Mouse (Mus musculus) kidney, embryonic 15.5 days (tissue): ENCODE results near the gene Barhl2. TPM values are rescaled to one million over a fixed set of nuclear protein-coding genes. Genes with fewer than 3 reads are reported as not detected.

Experiments
- ATAC-seq: fragments of 200-750 bp; cut with Nextera tagmentation; replicated peaks from 2 replicates; pipeline ENCODE4 v1.8.0; 2017; ENCODE audit warnings: moderate TSS enrichment; ENCODE audit not compliant: low FRiP score
- H3K27ac ChIP-seq: fragments of 300-500 bp; sonication (generic); 2 replicates; pipeline ENCODE4 v1.5.1; 2015; ENCODE audit warnings: mild to moderate bottlenecking, inconsistent platforms
- H3K27me3 ChIP-seq: fragments of 300-500 bp; sonication (generic); 2 replicates; pipeline ENCODE4 v1.6.1; 2015; ENCODE audit warnings: inconsistent platforms
- H3K36me3 ChIP-seq: fragments of 300-500 bp; sonication (generic); 2 replicates; pipeline ENCODE4 v1.6.1; 2015; ENCODE audit warnings: inconsistent platforms
- H3K4me1 ChIP-seq: fragments of 300-500 bp; sonication (generic); 2 replicates; pipeline ENCODE4 v1.6.1; 2015; ENCODE audit warnings: inconsistent platforms
- H3K4me2 ChIP-seq: fragments of 300-500 bp; sonication (generic); 2 replicates; pipeline ENCODE4 v1.6.1; 2015; ENCODE audit warnings: moderate library complexity, mild to moderate bottlenecking, inconsistent platforms
- H3K4me3 ChIP-seq: fragments of 300-500 bp; sonication (generic); replicated peaks from 2 replicates; pipeline ENCODE4 v1.5.1; 2015; ENCODE audit warnings: mild to moderate bottlenecking, inconsistent platforms
- H3K9ac ChIP-seq: fragments of 300-500 bp; sonication (generic); 2 replicates; pipeline ENCODE4 v1.6.1; 2015; ENCODE audit warnings: mild to moderate bottlenecking, inconsistent platforms
- H3K9me3 ChIP-seq: fragments of 300-500 bp; sonication (generic); replicated peaks from 2 replicates; pipeline ENCODE4 v1.6.1; 2016; ENCODE audit warnings: inconsistent platforms
- WGBS: fragments of 180-500 bp; shearing (Covaris S2); methylation state at CpG from one replicate; pipeline ENCODE4 v1.1.7; 2015; ENCODE audit warnings: mixed read lengths; 5-methylcytosine and 5-hydroxymethylcytosine counted together
- polyA plus RNA-seq: library from polyadenylated mRNA; unstranded; fragments of >200 nt; fragmentation: Nextera tagmentation; extraction: Ambion mirVana; gene quantifications from 2 replicates; pipeline ENCODE4 v1.2.1, GENCODE M21; 2015

Barhl2 gene
- polyA plus RNA-seq, 1 experiment from 2014 or later: not detected

DNA sequence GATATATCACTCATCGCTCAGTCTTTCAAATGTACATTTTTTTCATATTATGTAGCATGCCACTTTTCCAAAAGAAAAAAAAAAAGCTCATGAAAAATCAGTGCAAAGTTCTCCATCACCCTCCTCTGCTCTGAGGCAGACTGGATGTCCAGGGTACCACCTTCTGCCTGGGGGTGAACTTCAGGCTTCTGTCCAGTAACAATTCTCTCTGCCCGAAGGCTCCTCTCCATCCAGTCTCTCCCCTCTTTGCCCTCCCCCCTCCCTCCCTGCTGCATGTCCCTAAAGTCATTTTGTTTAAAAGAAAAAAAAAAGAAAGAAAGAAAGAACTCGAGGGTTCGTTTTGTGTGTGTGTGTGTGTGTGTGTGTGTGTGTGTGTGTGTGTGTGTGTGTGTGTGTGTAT is 5.3 kb downstream of the Barhl2 start:
- ATAC-seq: no peak
- no peak overlapping the region for H3K4me3 ChIP-seq
- H3K4me1 ChIP-seq: peaks cover 18% of the 10 kb centered on the region
- H3K4me2 ChIP-seq: no peak overlapping the region
- H3K36me3 ChIP-seq: no peaks in the 10 kb centered on the region
- no peak overlapping the region for H3K27ac ChIP-seq
- no peaks in the 10 kb centered on the region for H3K9me3 ChIP-seq
- H3K27me3 ChIP-seq: peaks cover 94% of the 10 kb centered on the region
- WGBS: 14% methylated on average over 2 of the region's 4 CpGs
- no peak overlapping the region for H3K9ac ChIP-seq

DNA sequence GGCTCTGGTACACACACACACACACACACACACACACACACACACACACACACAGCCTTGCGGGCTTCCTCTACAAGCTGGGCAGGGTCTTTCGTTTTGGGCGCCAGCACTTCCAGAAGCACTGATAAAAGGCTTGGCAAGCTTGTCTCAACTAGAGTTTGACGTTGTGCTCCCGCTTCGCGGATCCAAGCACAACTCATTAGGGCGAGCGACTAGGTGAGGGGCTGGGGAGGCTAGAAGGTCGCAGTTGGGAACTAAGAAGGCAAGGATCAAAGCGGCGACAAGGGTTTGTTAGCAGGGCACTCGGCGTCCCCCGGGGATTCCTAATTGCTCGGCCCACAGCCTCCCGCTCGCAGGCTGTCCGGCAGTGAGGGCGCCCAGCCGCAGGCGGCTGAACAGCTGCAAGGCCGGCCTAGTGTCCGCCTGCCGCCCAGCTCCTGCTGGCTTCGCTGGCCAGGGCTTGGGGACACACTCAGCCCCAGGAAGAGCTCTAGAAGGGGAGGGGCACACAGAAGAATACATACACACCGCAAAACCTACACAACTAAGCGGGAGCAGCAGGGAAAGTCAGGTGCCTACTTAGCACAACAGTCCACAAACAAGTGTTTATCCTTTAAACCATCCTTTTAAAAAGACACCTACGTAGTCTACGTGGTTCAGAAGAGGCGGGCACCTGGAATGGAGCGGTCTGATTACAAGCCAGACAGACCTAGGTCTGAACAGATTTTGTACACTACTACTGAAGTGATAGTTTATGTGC is 6.1 kb downstream of the Barhl2 start:
- no peak overlapping the region for H3K27ac ChIP-seq
- no peak overlapping the region for H3K4me3 ChIP-seq
- peaks cover 11% of the 10 kb centered on the region; the same call in 1 of the 2 replicates for H3K4me1 ChIP-seq
- no peaks in the 10 kb centered on the region for H3K9me3 ChIP-seq
- no peak overlapping the region for H3K9ac ChIP-seq
- no peaks in the 10 kb centered on the region for H3K36me3 ChIP-seq
- H3K4me2 ChIP-seq: no peak overlapping the region
- H3K27me3 ChIP-seq: peaks cover 94% of the 10 kb centered on the region
- no peak for ATAC-seq
- WGBS: under 1% methylated on average over 32 of the region's 32 CpGs

DNA sequence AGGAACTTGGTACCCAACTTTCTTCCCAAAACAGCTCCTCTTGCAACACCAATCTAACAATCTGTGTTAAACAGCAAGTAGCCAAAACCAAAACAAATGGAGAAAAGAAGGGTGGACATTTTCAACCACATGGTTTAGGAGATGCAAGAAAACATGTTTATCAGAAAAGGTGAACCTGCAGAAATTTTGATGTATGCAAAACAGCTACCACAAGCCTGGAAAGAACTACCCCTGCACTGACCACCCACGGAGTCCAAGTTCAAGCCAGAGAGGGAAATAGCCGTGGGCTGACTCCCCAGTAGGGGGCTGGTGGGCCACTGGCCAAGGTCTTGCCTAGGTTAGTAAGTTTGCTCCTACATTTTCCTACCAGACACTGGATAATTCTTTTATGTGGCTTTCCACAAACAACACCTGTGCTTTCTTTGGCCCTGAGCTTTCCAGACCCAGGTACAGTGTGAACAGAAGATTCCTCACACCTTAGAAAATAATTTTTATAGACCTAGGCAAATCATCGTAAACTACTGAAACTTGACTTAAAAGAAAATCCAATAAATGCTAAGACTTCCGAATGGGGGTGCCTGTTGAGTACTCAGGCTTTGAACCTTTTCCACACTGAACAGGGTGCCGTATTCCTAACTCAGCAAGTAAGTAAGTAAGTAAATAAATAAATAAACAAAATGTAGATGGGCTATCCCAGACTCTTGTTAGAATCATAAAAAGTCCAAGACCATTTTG is 7.4 kb downstream of the Barhl2 start:
- H3K36me3 ChIP-seq: no peaks in the 10 kb centered on the region
- ATAC-seq: no peak
- no peak overlapping the region for H3K4me2 ChIP-seq
- peaks cover 98% of the 10 kb centered on the region for H3K27me3 ChIP-seq
- no peak overlapping the region for H3K27ac ChIP-seq
- no peak overlapping the region for H3K9ac ChIP-seq
- H3K4me1 ChIP-seq: peaks cover 11% of the 10 kb centered on the region; the same call in 1 of the 2 replicates
- no peak overlapping the region for H3K4me3 ChIP-seq
- 6% methylated on average over 5 of the region's 5 CpGs for WGBS
- H3K9me3 ChIP-seq: no peaks in the 10 kb centered on the region

DNA sequence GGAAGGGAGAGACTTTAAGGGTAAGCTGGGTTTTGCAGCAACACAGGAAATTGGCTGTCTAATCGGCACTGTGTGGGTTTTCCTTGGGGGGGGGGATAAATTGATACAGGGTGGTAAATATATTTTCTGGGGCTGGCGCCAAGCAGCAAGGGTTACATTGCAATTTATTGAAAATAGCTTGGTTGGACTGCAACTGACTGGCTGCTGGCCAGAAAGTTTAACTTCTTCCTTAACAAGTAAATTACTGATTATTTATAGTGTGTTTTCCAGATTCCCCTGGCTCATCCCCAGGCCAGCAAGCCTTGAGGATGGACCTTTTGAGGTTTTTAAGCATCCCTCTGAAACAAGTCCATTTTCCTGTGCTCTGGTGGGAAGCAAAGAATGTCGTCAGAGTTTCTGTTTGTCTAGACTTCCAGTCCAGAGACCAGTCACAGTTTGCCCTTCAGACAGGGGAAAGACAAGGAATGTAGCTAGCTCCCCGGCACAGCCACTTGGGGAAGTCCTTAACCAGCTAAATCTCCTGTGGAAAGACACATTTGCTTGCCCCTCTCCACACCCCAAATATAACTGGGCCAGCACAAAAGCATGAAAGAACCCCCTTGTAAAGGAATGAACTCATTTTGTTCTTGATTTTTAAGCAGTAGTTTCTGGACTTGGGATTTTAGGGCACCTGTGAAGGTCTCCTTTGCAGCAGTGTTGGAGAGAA is 8.1 kb downstream of the Barhl2 start:
- no peak for ATAC-seq
- 10% methylated on average over 4 of the region's 4 CpGs for WGBS
- H3K9ac ChIP-seq: no peak overlapping the region
- no peak overlapping the region for H3K4me3 ChIP-seq
- H3K4me1 ChIP-seq: peaks cover 11% of the 10 kb centered on the region; the same call in 1 of the 2 replicates
- H3K27me3 ChIP-seq: peaks cover 98% of the 10 kb centered on the region
- no peaks in the 10 kb centered on the region for H3K36me3 ChIP-seq
- H3K4me2 ChIP-seq: no peak overlapping the region
- H3K9me3 ChIP-seq: no peaks in the 10 kb centered on the region
- H3K27ac ChIP-seq: no peak overlapping the region

DNA sequence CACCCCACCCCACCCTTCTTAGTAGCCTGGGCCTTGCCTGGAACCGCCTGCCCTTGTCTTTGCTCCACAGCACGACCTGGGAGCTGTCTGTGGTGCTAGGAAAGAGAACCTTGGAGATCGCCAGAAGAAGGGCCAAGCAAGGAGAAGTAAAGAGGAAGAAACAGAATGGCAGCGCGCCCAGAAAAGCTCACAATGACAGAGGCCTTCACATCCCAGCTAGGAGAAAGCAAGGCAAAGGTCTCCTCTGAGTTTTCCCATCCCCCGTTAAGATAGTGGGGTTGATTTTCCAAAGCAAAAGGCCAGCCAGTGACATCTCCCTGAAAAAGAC is 9.2 kb downstream of the Barhl2 start:
- no peak for ATAC-seq
- Histone ChIP-seq H3K4me3 (no peak overlapping the region), H3K4me1 (peaks cover 11% of the 10 kb centered on the region; the same call in 1 of the 2 replicates), H3K4me2 (no peak overlapping the region), H3K27me3 (peaks cover 96% of the 10 kb centered on the region), H3K27ac (no peak overlapping the region), H3K9ac (no peak overlapping the region), H3K36me3 (no peaks in the 10 kb centered on the region), H3K9me3 (no peaks in the 10 kb centered on the region)
- WGBS: 0% methylated on average over 6 of the region's 6 CpGs

DNA sequence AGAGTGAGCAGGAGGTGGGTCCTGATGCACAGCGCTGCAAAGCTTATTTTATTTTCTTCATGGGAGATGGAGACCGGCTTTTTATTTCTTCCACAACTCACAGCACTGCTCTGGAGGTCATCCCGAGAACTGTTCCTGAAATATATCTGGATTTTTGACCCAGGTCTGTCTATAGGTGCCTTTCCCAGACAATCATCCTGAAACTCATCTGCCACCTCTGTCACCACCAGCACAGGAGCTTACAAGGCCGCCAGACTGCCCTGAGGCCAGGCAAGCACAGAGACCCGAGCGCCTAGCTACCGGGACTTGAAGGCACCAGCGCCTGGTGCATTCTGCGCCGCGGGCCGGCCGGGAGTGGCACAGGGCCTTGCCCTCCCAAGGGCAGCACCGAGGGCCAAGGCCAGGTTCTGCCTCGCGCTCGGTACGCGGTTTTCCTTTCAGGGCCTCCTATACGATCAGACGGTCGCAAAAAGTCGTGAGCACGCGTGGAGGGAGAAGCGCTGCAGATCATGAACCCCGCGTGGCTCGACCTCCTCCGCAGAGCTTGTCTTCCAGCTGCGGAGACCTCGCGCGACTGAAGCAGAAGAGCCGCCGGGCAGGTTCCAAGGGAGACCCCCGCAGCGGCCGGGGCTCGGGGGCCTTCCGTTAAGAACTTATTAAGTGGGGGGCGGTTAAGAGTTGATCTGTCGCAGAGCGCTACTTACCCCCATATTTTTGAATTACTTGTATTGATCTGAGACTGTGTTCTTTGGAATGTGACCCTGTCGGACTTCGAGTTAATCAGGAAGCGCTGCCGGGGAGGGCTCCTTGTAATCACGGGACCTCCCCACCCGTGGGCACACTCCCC is 9.8 kb downstream of the Barhl2 start:
- ATAC-seq: no peak
- Histone ChIP-seq H3K27me3 (peaks cover 96% of the 10 kb centered on the region), H3K9ac (no peak overlapping the region), H3K4me3 (no peak overlapping the region), H3K4me1 (peaks cover 6% of the 10 kb centered on the region; the same call in 1 of the 2 replicates), H3K4me2 (no peak overlapping the region; the same call in 1 of the 2 replicates), H3K27ac (no peak overlapping the region), H3K36me3 (no peaks in the 10 kb centered on the region), H3K9me3 (no peaks in the 10 kb centered on the region)
- WGBS: 3% methylated on average over 50 of the region's 50 CpGs

DNA sequence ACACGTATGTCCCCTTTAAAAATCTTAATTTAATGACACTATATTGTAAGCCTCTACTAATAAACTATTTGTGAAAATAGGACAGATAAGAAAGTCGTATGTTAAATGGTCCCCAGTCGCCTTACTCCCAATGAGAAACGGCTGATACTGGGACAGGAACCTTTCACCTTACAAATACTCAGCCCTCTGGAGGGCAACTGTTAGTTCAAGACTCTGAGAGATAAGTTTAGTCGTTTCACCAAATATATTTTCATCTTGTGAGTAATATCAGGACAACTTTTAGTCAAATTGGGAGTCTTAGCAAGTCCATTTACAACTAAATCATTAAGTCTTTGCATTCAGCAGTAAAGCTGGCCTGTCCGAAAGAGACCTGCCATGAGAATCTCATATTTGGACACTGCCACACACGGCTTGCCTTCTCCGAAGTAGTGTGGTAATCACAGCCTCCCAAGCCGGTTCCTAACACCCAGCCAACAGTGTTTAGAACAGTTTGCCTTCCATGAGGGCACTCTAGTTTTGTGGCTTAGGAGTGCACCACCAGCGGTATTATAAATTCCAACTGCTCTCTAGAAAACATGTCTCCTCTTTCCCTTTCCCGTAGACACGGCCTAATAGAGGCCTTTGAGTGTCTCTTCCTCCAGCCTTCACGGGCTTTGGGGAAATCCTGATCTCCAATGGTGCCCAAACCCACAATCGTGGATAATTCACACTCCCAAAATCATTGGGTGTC is 10.7 kb downstream of the Barhl2 start:
- H3K4me3 ChIP-seq: no peak overlapping the region
- H3K36me3 ChIP-seq: no peaks in the 10 kb centered on the region
- WGBS: 27% methylated on average over 14 of the region's 14 CpGs
- no peak overlapping the region for H3K27ac ChIP-seq
- no peaks in the 10 kb centered on the region for H3K9me3 ChIP-seq
- H3K4me1 ChIP-seq: 0 out of 2 replicates have a peak, but pooled peaks cover 4% of the 10 kb centered on the region
- no peak for ATAC-seq
- H3K27me3 ChIP-seq: peaks cover 98% of the 10 kb centered on the region
- H3K9ac ChIP-seq: no peak overlapping the region
- no peak overlapping the region for H3K4me2 ChIP-seq

DNA sequence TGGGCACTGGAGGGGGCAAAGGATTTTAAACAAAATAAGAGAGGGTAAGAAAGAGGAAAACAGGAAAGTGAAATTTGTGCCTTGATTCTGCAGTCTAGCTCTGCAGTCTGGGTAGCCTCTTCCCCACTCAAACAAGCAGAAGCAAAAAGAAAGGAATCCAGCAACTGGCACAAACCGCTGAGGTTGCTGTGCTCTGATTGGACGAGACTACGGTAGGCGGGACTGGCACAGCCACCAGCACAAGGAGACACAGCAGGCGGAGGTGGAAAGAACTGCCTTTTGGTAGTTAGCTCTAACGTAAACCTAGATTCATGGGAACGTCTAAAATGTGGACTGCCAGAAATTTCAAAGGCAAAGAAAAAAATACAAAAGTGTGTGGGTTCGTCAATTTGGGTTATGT is 11.4 kb downstream of the Barhl2 start:
- Histone ChIP-seq H3K27ac (no peak overlapping the region), H3K4me1 (0 out of 2 replicates have a peak, but pooled peaks cover 1% of the 10 kb centered on the region), H3K4me3 (no peak overlapping the region), H3K27me3 (peaks cover 96% of the 10 kb centered on the region), H3K9ac (no peak overlapping the region), H3K4me2 (no peak overlapping the region), H3K9me3 (no peaks in the 10 kb centered on the region), H3K36me3 (no peaks in the 10 kb centered on the region)
- 3% methylated on average over 8 of the region's 8 CpGs for WGBS
- ATAC-seq: no peak

DNA sequence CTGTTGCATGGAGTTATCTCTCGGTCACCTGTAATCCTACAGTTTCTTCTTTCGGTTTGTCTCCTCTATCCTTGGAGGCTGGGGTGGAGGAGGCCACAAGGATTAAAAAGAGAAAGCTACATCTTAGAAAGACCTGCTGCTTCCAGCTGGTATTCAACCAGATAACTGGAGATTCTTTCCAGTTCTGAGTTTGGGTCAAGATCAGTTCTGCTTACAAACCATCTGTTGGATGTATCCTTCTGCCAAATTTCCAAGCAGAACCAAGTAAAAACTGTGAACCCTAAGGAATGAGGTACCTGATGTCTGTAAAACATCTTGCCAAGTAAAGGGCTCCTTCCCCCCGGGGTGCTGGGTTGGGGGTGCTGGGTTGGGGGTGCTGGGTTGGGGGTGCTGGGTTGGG is 12.3 kb downstream of the Barhl2 start:
- Histone ChIP-seq H3K36me3 (no peaks in the 10 kb centered on the region), H3K9ac (no peak overlapping the region), H3K9me3 (no peaks in the 10 kb centered on the region), H3K27me3 (peaks cover 94% of the 10 kb centered on the region), H3K27ac (no peak overlapping the region), H3K4me3 (no peak overlapping the region), H3K4me2 (no peak overlapping the region), H3K4me1 (no peaks in the 10 kb centered on the region)
- no peak for ATAC-seq
- WGBS: 84% methylated on average over 3 of the region's 3 CpGs

DNA sequence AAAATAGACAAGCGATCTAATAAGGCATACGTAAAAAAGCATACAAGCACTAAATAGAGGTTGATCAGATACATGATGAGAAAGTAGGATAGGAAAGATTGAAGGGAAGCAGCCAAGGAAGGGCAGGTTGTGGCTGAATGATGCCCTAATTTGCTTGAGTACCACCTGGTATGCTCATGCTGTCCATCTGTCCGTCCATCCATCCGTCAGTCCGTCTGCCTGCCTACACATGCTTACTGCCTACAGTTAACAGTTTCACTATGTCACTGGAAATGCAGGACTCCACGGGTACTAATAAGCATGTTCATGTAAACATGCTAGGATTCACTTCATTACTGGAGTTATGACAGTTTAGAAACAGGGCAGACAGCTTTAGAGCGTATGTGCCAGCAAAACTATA is 19.1 kb downstream of the Barhl2 start:
- H3K36me3 ChIP-seq: no peaks in the 10 kb centered on the region

DNA sequence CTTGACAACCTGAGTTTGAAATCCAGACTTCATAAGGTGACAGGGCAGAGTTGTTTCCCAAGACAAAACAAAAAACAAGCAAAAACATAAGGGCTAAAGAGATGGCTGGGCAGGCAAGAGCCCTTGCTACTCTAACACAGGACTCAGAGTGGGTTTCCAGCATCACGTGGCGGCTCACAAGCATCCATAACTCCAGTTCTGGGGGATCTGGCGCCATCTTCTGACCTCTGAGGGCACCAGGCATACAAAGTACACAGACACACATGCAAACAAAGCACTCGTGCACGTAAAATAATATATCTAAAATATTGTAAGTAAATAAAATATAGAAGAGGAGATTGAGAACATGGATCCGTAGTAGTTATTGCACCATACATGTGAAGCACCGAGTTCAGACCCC is 31.9 kb downstream of the Barhl2 start:
- no peaks in the 10 kb centered on the region for H3K36me3 ChIP-seq
- ATAC-seq: no peak
- H3K9me3 ChIP-seq: no peaks in the 10 kb centered on the region
- H3K4me1 ChIP-seq: no peaks in the 10 kb centered on the region
- no peak overlapping the region for H3K4me2 ChIP-seq
- H3K4me3 ChIP-seq: no peak overlapping the region
- WGBS: 75% methylated on average over 7 of the region's 7 CpGs
- no peak overlapping the region for H3K9ac ChIP-seq
- peaks cover under 1% of the 10 kb centered on the region; the same call in 1 of the 2 replicates for H3K27me3 ChIP-seq
- H3K27ac ChIP-seq: no peak overlapping the region

More for the DNA sequence above, 19.1 kb downstream of the Barhl2 start:
- Histone ChIP-seq H3K27me3 (peaks cover 58% of the 10 kb centered on the region), H3K9ac (no peak overlapping the region), H3K4me3 (no peak overlapping the region), H3K4me2 (no peak overlapping the region), H3K27ac (no peak overlapping the region), H3K4me1 (no peaks in the 10 kb centered on the region), H3K9me3 (no peaks in the 10 kb centered on the region)
- 90% methylated on average over 7 of the region's 7 CpGs for WGBS
- no peak for ATAC-seq
